Mouse (Mus musculus) bone marrow, adult 2 months (tissue): ENCODE data around the gene Dnah8.

Experiments used
- CTCF ChIP-seq: fragments of 200-500 bp; IDR thresholded peaks from 2 replicates; pipeline ENCODE4 v1.5.1; 2011; ENCODE audit warnings: low read length, control low read depth; ENCODE audit not compliant: control insufficient read depth, insufficient read depth
- POLR2A ChIP-seq: fragments of 200-500 bp; IDR thresholded peaks from 2 replicates; pipeline ENCODE4 v1.6.1; 2011; ENCODE audit warnings: low read depth, mild to moderate bottlenecking, control low read depth, low read length, borderline replicate concordance; ENCODE audit not compliant: control insufficient read depth

DNA sequence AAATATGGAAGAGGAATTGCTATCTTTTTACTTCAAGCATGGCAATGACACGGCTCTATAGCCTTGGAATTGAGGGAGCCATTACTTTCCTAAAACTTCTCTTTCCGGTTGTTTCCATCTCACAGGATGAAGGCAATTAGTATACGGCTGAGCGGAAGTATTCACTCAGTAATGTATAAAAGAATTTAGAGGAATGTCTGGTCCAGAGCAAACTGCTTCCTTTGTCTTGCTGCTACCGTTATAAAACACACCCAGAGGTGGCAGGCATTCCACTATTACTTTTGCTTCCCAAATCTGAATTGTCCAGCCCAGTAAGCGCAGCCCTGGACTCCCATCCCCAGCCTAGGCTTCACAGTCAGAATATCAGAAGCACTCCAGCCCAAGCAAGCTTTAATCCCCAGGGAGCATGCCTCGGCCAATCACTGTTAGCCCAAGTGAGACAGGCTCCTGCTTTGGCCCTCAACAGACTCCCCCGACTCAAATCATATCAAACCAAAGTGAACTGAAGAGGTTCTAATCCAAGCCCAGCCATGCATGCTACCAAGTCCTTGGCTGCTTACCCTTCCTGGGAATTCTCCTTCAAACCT lies 16.2 kb upstream of the Dnah8 start:
- TF ChIP-seq POLR2A, result no peak
- TF ChIP-seq CTCF, result no peak
